Comparison of ENCODE assay signal across 12 mouse cellular contexts in the genomic region with DNA sequence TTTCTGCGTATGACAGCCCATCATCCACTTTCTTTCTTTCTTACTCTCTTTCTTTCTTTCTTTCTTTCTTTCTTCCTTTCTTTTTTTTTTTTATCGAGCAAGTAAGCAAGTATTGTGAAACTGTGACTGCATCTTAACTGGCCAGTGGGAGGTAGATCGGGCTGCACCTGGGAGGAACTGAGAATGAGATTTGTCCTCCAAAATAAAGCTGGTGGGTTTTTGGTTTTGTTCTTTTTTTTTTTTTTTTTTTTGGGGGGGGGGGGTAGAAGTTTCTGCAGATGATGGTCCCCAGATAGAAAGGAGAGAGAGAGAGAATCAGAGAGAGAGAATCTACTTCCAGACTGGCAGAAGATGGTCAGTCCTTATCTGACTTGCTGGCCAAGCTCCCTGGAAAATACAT. TPM values are rescaled to one million over a fixed set of nuclear protein-coding genes. Genes with fewer than 3 reads are reported as not detected.
DNase-seq lines count a peak whose midpoint lies in the region; ATAC-seq and TF ChIP-seq lines count a peak whose summit lies in the region.
"Had no signal": no experiment of that assay in that cellular context is flagged by ENCODE, and none has a peak within 500 bp of the region (broad histone marks: within the 10 kb centered on the region; RNA-seq: fewer than 3 reads in every experiment).

No protein-coding gene starts in this region.

- H3K27ac ChIP-seq in heart, embryonic 13.5 days (replicated peaks), result peak overlapping the region; percentile 96; the same call in 1 of the 2 replicates
- peak overlapping the region; percentile 99; the same call in 1 of the 2 replicates for H3K27ac ChIP-seq in spleen, adult 2 months (ENCODE audit: insufficient read depth, low read length)
- H3K27ac ChIP-seq in liver, embryonic 12.5 days, result peak overlapping the region; percentile 90
- H3K27ac ChIP-seq in stomach, embryonic 16.5 days (ENCODE audit: low read length), result peak overlapping the region; percentile 95

- no peak for TF ChIP-seq CTCF in spleen, adult 2 months (IDR thresholded peaks at IDR 0.05; ENCODE audit: extremely low read depth, insufficient read depth, insufficient read length, insufficient replicate concordance)

- WGBS in heart, embryonic 13.5 days, result 74% methylated on average over 3 of the region's 3 CpGs
- 31% methylated on average over 3 of the region's 3 CpGs for WGBS in spleen, adult 2 months
- 61% methylated on average over 3 of the region's 3 CpGs for WGBS in liver, embryonic 12.5 days (ENCODE audit: insufficient replicate concordance)
- WGBS in stomach, embryonic 16.5 days, result 83% methylated on average over 3 of the region's 3 CpGs

- no peaks in the 10 kb centered on the region for H3K9me3 ChIP-seq in heart, embryonic 13.5 days
- H3K9me3 ChIP-seq in liver, embryonic 12.5 days (replicated peaks), result no peaks in the 10 kb centered on the region
- H3K9me3 ChIP-seq in stomach, embryonic 16.5 days (replicated peaks; ENCODE audit: control insufficient read depth, low read length), result no peaks in the 10 kb centered on the region

- TF ChIP-seq POLR2A in spleen, adult 2 months (IDR thresholded peaks at IDR 0.05; ENCODE audit: low read depth, low read length), result no peak

- no peak for ATAC-seq in heart, embryonic 13.5 days (ENCODE audit: extremely low read depth, insufficient number of reproducible peaks, low FRiP score, low TSS enrichment)
- no peak for ATAC-seq in liver, embryonic 12.5 days
- ATAC-seq in stomach, embryonic 16.5 days (ENCODE audit: insufficient read depth, low FRiP score), result no peak

- H3K4me2 ChIP-seq in heart, embryonic 13.5 days, result peak overlapping the region; percentile 79
- peak overlapping the region; percentile 83 for H3K4me2 ChIP-seq in liver, embryonic 12.5 days
- peak overlapping the region; percentile 62; the same call in 1 of the 2 replicates for H3K4me2 ChIP-seq in stomach, embryonic 16.5 days (ENCODE audit: low read depth, low read length)

- H3K27me3 ChIP-seq in heart, embryonic 13.5 days (replicated peaks), result no peaks in the 10 kb centered on the region
- no peaks in the 10 kb centered on the region for H3K27me3 ChIP-seq in spleen, adult 2 months (ENCODE audit: control insufficient read depth, insufficient read depth, low read length)
- H3K27me3 ChIP-seq in liver, embryonic 12.5 days (replicated peaks), result no peaks in the 10 kb centered on the region
- no peaks in the 10 kb centered on the region for H3K27me3 ChIP-seq in stomach, embryonic 16.5 days (ENCODE audit: control insufficient read depth, insufficient read depth, low read length)

- H3K36me3 ChIP-seq in heart, embryonic 13.5 days, result peaks cover 19% of the 10 kb centered on the region
- peaks cover 9% of the 10 kb centered on the region; the same call in 1 of the 2 replicates for H3K36me3 ChIP-seq in spleen, adult 2 months (ENCODE audit: control insufficient read depth, insufficient read depth, low read length)
- peaks cover 21% of the 10 kb centered on the region for H3K36me3 ChIP-seq in liver, embryonic 12.5 days
- 0 out of 2 replicates have a peak, but pooled peaks cover 11% of the 10 kb centered on the region for H3K36me3 ChIP-seq in stomach, embryonic 16.5 days (ENCODE audit: control insufficient read depth, insufficient read depth, low read length)

- DNase-seq in heart, adult 8-10 months (ENCODE audit: low spot score), result no peak
- DNase-seq in spleen, adult 2 months (ENCODE audit: low read depth in 1 of 2, low spot score in 2 of 2), result no peak
- no peak for DNase-seq in spleen, adult 12 weeks (ENCODE audit: low spot score)
- no peak for DNase-seq in gastrocnemius, adult 18-20 months (ENCODE audit: low spot score)
- no peak for DNase-seq in urinary bladder, postnatal 14 days (ENCODE audit: low spot score)
- DNase-seq: adrenal gland, adult 8-10 months; left cerebral cortex, postnatal 4 days had no signal

- no peak overlapping the region; the same call in 1 of the 2 replicates for H3K4me3 ChIP-seq in heart, embryonic 13.5 days
- no peak overlapping the region for H3K4me3 ChIP-seq in spleen, adult 2 months (ENCODE audit: extremely low read depth, insufficient read depth, insufficient read length)
- H3K4me3 ChIP-seq in liver, embryonic 12.5 days, result peak overlapping the region; percentile 93
- H3K4me3 ChIP-seq in stomach, embryonic 16.5 days (replicated peaks; ENCODE audit: low read length), result no peak overlapping the region

- peaks cover 36% of the 10 kb centered on the region for H3K4me1 ChIP-seq in heart, embryonic 13.5 days
- peaks cover 7% of the 10 kb centered on the region; the same call in 1 of the 2 replicates for H3K4me1 ChIP-seq in spleen, adult 2 months (ENCODE audit: control insufficient read depth, insufficient read depth, insufficient read length)
- peaks cover 41% of the 10 kb centered on the region for H3K4me1 ChIP-seq in liver, embryonic 12.5 days
- peaks cover 19% of the 10 kb centered on the region for H3K4me1 ChIP-seq in stomach, embryonic 16.5 days (ENCODE audit: control insufficient read depth, insufficient read depth, low read length)

- peak overlapping the region; percentile 85; the same call in 1 of the 2 replicates for H3K9ac ChIP-seq in heart, embryonic 13.5 days
- H3K9ac ChIP-seq in liver, embryonic 12.5 days, result peak overlapping the region; percentile 79
- H3K9ac ChIP-seq in stomach, embryonic 16.5 days (ENCODE audit: low read length), result no peak overlapping the region

RNA-seq across cellular contexts. Expression of gene Ttc41, which starts 1.5 kb away (rescaled TPM):
- 1.8 and 2.1 TPM in 2 replicates for polyA plus RNA-seq in heart, embryonic 13.5 days (2015; fragmentation: Nextera tagmentation; extraction: Ambion mirVana)
- 1 to 10 TPM; 1.6 to 2.7 (median 2.1) TPM for total RNA-seq in heart, adult 8-10 months (2022)
- polyA plus RNA-seq in spleen, adult 2 months (2012; rRNA removed), result 0.43 and 0.58 TPM in 2 replicates
- polyA plus RNA-seq in liver, embryonic 12.5 days (2016; fragmentation: Nextera tagmentation; extraction: Ambion mirVana), result 0.95 and 0.96 TPM in 2 replicates
- 0.79 and 1.1 TPM in 2 replicates for polyA plus RNA-seq in stomach, embryonic 16.5 days (2015; fragmentation: Nextera tagmentation; extraction: Ambion mirVana)
- 1 to 10 TPM; 1.5 to 1.6 TPM for total RNA-seq in gastrocnemius, adult 18-20 months (2021)

RNA-seq across cellular contexts. Expression of gene Hsp90b1, which starts 1.8 kb away (rescaled TPM):
- 435 and 494 TPM in 2 replicates for polyA plus RNA-seq in heart, embryonic 13.5 days (2015; fragmentation: Nextera tagmentation; extraction: Ambion mirVana)
- 100 to 1,000 TPM; 347 to 447 (median 351) TPM for total RNA-seq in heart, adult 8-10 months (2022)
- polyA plus RNA-seq in spleen, adult 2 months (2012; rRNA removed), result 24.2 and 26.6 TPM in 2 replicates
- polyA plus RNA-seq in liver, embryonic 12.5 days (2016; fragmentation: Nextera tagmentation; extraction: Ambion mirVana), result 432 and 438 TPM in 2 replicates
- 669 and 693 TPM in 2 replicates for polyA plus RNA-seq in stomach, embryonic 16.5 days (2015; fragmentation: Nextera tagmentation; extraction: Ambion mirVana)
- total RNA-seq in gastrocnemius, adult 18-20 months (2021), result 100 to 1,000 TPM in 1 of 2 experiments, 10 to 100 TPM in 1; 96.4 to 136 TPM

RNA-seq across cellular contexts. Expression of gene Gm49358, which starts 56.6 kb away (rescaled TPM):
- polyA plus RNA-seq in heart, embryonic 13.5 days (2015; fragmentation: Nextera tagmentation; extraction: Ambion mirVana), result not detected in 2 replicates
- total RNA-seq in heart, adult 8-10 months (2022), result 10 to 100 TPM in 3 of 4 experiments, 1 to 10 TPM in 1; 6.3 to 16.6 (median 15.0) TPM
- not detected in 2 replicates for polyA plus RNA-seq in spleen, adult 2 months (2012; rRNA removed)
- polyA plus RNA-seq in liver, embryonic 12.5 days (2016; fragmentation: Nextera tagmentation; extraction: Ambion mirVana), result not detected in 2 replicates
- polyA plus RNA-seq in stomach, embryonic 16.5 days (2015; fragmentation: Nextera tagmentation; extraction: Ambion mirVana), result not detected in 2 replicates
- 10 to 100 TPM; 20.6 to 24.9 TPM for total RNA-seq in gastrocnemius, adult 18-20 months (2021)
- total RNA-seq: hematopoietic stem cell, adult 5-6 weeks had no signal
- polyA plus RNA-seq: cortical plate, adult 2 months had no signal

Comparison
In these comparisons a context has a peak if more than half of its experiments do, and no peak if none do; other contexts are left out.
1. RNA of gene Hsp90b1, which starts 1.8 kb away (polyA plus RNA-seq): 669 to 693 TPM in stomach, embryonic 16.5 days, 435 to 494 TPM in heart, embryonic 13.5 days and 432 to 438 TPM in liver, embryonic 12.5 days; 24.2 to 26.6 TPM in spleen, adult 2 months; every median in the first group is over 10 times any median in the second.
2. Peak in every context shown above with its lines, with median percentiles within 50 percentile points of each other: H3K27ac ChIP-seq and H3K4me2 ChIP-seq.